Mouse (Mus musculus) liver, adult 2 months (tissue): Measurements from ENCODE around the gene Ubtf.

ENCODE experiments used
- CTCF ChIP-seq: fragments of 200-500 bp; IDR thresholded peaks from 2 replicates; pipeline ENCODE4 v1.5.1; 2011; ENCODE audit warnings: low read depth, low read length, control low read depth
- POLR2A ChIP-seq: fragments of 200-500 bp; IDR thresholded peaks from 2 replicates; pipeline ENCODE4 v1.6.1; 2011; ENCODE audit warnings: low read length, control low read depth; ENCODE audit not compliant: insufficient read depth; ENCODE audit errors: extremely low read depth

GRCm38 (mm10) chr11:102327250-102327649 lies 7.7 kb upstream of the Ubtf start:
- no peak for TF ChIP-seq POLR2A
- no peak for TF ChIP-seq CTCF
